Mouse (Mus musculus): Measurements from ENCODE around the gene Pnlip. TPM values are rescaled to one million over a fixed set of nuclear protein-coding genes. Genes with fewer than 3 reads are reported as not detected.

Pnlip gene
- polyA plus RNA-seq, 1 experiment from 2014 or later: 0.24 TPM

- Histone ChIP-seq H3K9ac (ENCODE audit: low read length) (no peak overlapping the region), H3K4me2 (replicated peaks; ENCODE audit: low read depth) (no peak overlapping the region), H3K27ac (replicated peaks) (no peak overlapping the region), H3K9me3 (ENCODE audit: control insufficient read depth, low read length) (no peaks in the 10 kb centered on the region), H3K27me3 (ENCODE audit: control insufficient read depth, insufficient read depth, low read length) (no peaks in the 10 kb centered on the region), H3K36me3 (ENCODE audit: control insufficient read depth, insufficient read depth, low read length) (no peaks in the 10 kb centered on the region), H3K4me1 (replicated peaks; ENCODE audit: control insufficient read depth, insufficient read depth) (no peaks in the 10 kb centered on the region), H3K4me3 (ENCODE audit: low read depth, low read length) (no peak overlapping the region)
- whole genome bisulfite sequencing: 68% methylated on average over 4 of the region's 4 CpGs
- DNase-seq (ENCODE audit: low spot score) (no peak), ATAC-seq (ENCODE audit: low FRiP score, low TSS enrichment) (no peak)
- TF ChIP-seq CTCF (IDR thresholded peaks at IDR 0.05; ENCODE audit: low read depth) (peak; percentile 42), EP300 (optimal IDR thresholded peaks at IDR 0.05) (no peak)
Observed at GRCm38 (mm10) chr19:58662098-58662497, 9.8 kb downstream of the Pnlip start.

- H3K9ac ChIP-seq (ENCODE audit: low read length): no peak overlapping the region
- no peak overlapping the region for H3K27ac ChIP-seq (replicated peaks)
- H3K27me3 ChIP-seq (ENCODE audit: control insufficient read depth, insufficient read depth, low read length): no peaks in the 10 kb centered on the region
- no peak overlapping the region for H3K4me3 ChIP-seq (ENCODE audit: low read depth, low read length)
- 77% methylated on average over 2 of the region's 2 CpGs for WGBS
- no peaks in the 10 kb centered on the region for H3K9me3 ChIP-seq (ENCODE audit: control insufficient read depth, low read length)
- H3K4me2 ChIP-seq (replicated peaks; ENCODE audit: low read depth): no peak overlapping the region
- ATAC-seq (ENCODE audit: low FRiP score, low TSS enrichment): no peak
- H3K36me3 ChIP-seq (ENCODE audit: control insufficient read depth, insufficient read depth, low read length): no peaks in the 10 kb centered on the region
- TF ChIP-seq EP300 (optimal IDR thresholded peaks at IDR 0.05) (no peak), CTCF (IDR thresholded peaks at IDR 0.05; ENCODE audit: low read depth) (no peak)
- DNase-seq (ENCODE audit: low spot score): no peak
- no peaks in the 10 kb centered on the region for H3K4me1 ChIP-seq (replicated peaks; ENCODE audit: control insufficient read depth, insufficient read depth)
Observed at GRCm38 (mm10) chr19:58663317-58663716, 11.0 kb downstream of the Pnlip start.

- Histone ChIP-seq H3K27ac (replicated peaks) (no peak overlapping the region), H3K4me1 (replicated peaks; ENCODE audit: control insufficient read depth, insufficient read depth) (no peaks in the 10 kb centered on the region), H3K27me3 (ENCODE audit: control insufficient read depth, insufficient read depth, low read length) (no peaks in the 10 kb centered on the region), H3K36me3 (ENCODE audit: control insufficient read depth, insufficient read depth, low read length) (no peaks in the 10 kb centered on the region), H3K9me3 (ENCODE audit: control insufficient read depth, low read length) (no peaks in the 10 kb centered on the region), H3K4me2 (replicated peaks; ENCODE audit: low read depth) (no peak overlapping the region), H3K9ac (ENCODE audit: low read length) (no peak overlapping the region), H3K4me3 (ENCODE audit: low read depth, low read length) (no peak overlapping the region)
- DNase-seq (ENCODE audit: low spot score) (no peak), ATAC-seq (ENCODE audit: low FRiP score, low TSS enrichment) (no peak)
- TF ChIP-seq EP300 (optimal IDR thresholded peaks at IDR 0.05) (no peak), CTCF (IDR thresholded peaks at IDR 0.05; ENCODE audit: low read depth) (no peak)
- WGBS: 70% methylated on average over 5 of the region's 5 CpGs
Observed at GRCm38 (mm10) chr19:58664901-58665300, 12.6 kb downstream of the Pnlip start.

- Histone ChIP-seq H3K9me3 (ENCODE audit: control insufficient read depth, low read length) (no peaks in the 10 kb centered on the region), H3K4me3 (ENCODE audit: low read depth, low read length) (no peak overlapping the region), H3K9ac (ENCODE audit: low read length) (no peak overlapping the region), H3K4me1 (replicated peaks; ENCODE audit: control insufficient read depth, insufficient read depth) (no peaks in the 10 kb centered on the region), H3K27ac (replicated peaks) (no peak overlapping the region), H3K36me3 (ENCODE audit: control insufficient read depth, insufficient read depth, low read length) (no peaks in the 10 kb centered on the region), H3K27me3 (ENCODE audit: control insufficient read depth, insufficient read depth, low read length) (no peaks in the 10 kb centered on the region), H3K4me2 (replicated peaks; ENCODE audit: low read depth) (no peak overlapping the region)
- DNase-seq (ENCODE audit: low spot score) (peak; percentile 23), ATAC-seq (ENCODE audit: low FRiP score, low TSS enrichment) (no peak; the same call in 1 of the 2 replicates)
- WGBS: 18% methylated on average over 2 of the region's 2 CpGs
- TF ChIP-seq EP300 (optimal IDR thresholded peaks at IDR 0.05) (no peak), CTCF (IDR thresholded peaks at IDR 0.05; ENCODE audit: low read depth) (no peak)
Observed at GRCm38 (mm10) chr19:58674644-58675043, 22.3 kb downstream of the Pnlip start.

DNA sequence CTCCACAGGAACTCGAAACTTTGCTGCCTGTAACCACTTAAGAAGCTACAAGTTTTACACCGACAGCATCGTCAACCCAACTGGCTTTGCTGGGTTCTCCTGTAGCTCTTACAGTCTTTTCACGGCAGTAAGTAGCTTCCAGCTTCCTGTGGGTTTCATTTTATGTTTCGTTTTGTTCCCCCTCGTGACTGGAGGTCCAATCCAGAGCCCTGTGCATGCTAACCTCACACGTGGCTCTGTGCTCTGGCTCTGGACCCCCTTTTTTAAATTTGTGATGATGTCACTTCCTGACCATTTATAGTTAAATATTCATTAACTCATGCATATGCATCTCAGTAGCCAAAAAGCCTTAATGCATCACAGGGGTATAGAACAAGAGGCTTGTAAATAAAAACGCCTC is 24.8 kb downstream of the Pnlip start:
- H3K27ac ChIP-seq (replicated peaks): no peak overlapping the region
- no peaks in the 10 kb centered on the region for H3K4me1 ChIP-seq (replicated peaks; ENCODE audit: control insufficient read depth, insufficient read depth)
- H3K9me3 ChIP-seq (ENCODE audit: control insufficient read depth, low read length): no peaks in the 10 kb centered on the region
- no peak overlapping the region for H3K4me3 ChIP-seq (ENCODE audit: low read depth, low read length)
- ATAC-seq (ENCODE audit: low FRiP score, low TSS enrichment): no peak
- no peak overlapping the region for H3K9ac ChIP-seq (ENCODE audit: low read length)
- 74% methylated on average over 8 of the region's 8 CpGs for WGBS
- no peaks in the 10 kb centered on the region for H3K27me3 ChIP-seq (ENCODE audit: control insufficient read depth, insufficient read depth, low read length)
- no peak overlapping the region for H3K4me2 ChIP-seq (replicated peaks; ENCODE audit: low read depth)
- TF ChIP-seq CTCF (IDR thresholded peaks at IDR 0.05; ENCODE audit: low read depth) (no peak), EP300 (optimal IDR thresholded peaks at IDR 0.05) (no peak)
- H3K36me3 ChIP-seq (ENCODE audit: control insufficient read depth, insufficient read depth, low read length): no peaks in the 10 kb centered on the region
- DNase-seq (ENCODE audit: low spot score): no peak

GRCm38 (mm10) chr19:58688933-58689332 is 36.6 kb downstream of the Pnlip start:
- Histone ChIP-seq H3K27me3 (ENCODE audit: control insufficient read depth, insufficient read depth, low read length) (no peaks in the 10 kb centered on the region), H3K4me2 (replicated peaks; ENCODE audit: low read depth) (no peak overlapping the region), H3K9ac (ENCODE audit: low read length) (no peak overlapping the region), H3K36me3 (ENCODE audit: control insufficient read depth, insufficient read depth, low read length) (no peaks in the 10 kb centered on the region), H3K9me3 (ENCODE audit: control insufficient read depth, low read length) (no peaks in the 10 kb centered on the region), H3K4me3 (ENCODE audit: low read depth, low read length) (no peak overlapping the region), H3K4me1 (replicated peaks; ENCODE audit: control insufficient read depth, insufficient read depth) (no peaks in the 10 kb centered on the region), H3K27ac (replicated peaks) (no peak overlapping the region)
- no peak for TF ChIP-seq CTCF (IDR thresholded peaks at IDR 0.05; ENCODE audit: low read depth)
- no peak for TF ChIP-seq EP300 (optimal IDR thresholded peaks at IDR 0.05)
- 51% methylated on average over 1 of the region's 1 CpGs for WGBS
- ATAC-seq (ENCODE audit: low FRiP score, low TSS enrichment) (no peak), DNase-seq (ENCODE audit: low spot score) (no peak)

Data from stomach, postnatal 0 days (tissue).